Mouse (Mus musculus) embryonic facial prominence, embryonic 10.5 days (tissue): ENCODE results near the gene Dock8. TPM values are rescaled to one million over a fixed set of nuclear protein-coding genes. Genes with fewer than 3 reads are reported as not detected.

Experiments
- DNase-seq: peaks from one replicate; pipeline ENCODE4 v3.0.0-alpha.2; 2017; ENCODE audit warnings: low spot score
- H3K27ac ChIP-seq: fragments of 300-500 bp; sonication (generic); replicated peaks from 2 replicates; pipeline ENCODE4 v1.5.1; 2016; ENCODE audit warnings: mild to moderate bottlenecking
- H3K27me3 ChIP-seq: fragments of 300-500 bp; sonication (generic); replicated peaks from 2 replicates; pipeline ENCODE4 v1.6.1; 2016; ENCODE audit warnings: low read depth, mild to moderate bottlenecking; ENCODE audit not compliant: poor library complexity, severe bottlenecking
- H3K36me3 ChIP-seq: fragments of 300-500 bp; sonication (generic); replicated peaks from 2 replicates; pipeline ENCODE4 v1.6.1; 2016; ENCODE audit warnings: mild to moderate bottlenecking, moderate library complexity
- H3K4me1 ChIP-seq: fragments of 300-500 bp; sonication (generic); 2 replicates; pipeline ENCODE4 v1.6.1; 2016
- H3K4me3 ChIP-seq: fragments of 300-500 bp; sonication (generic); 2 replicates; pipeline ENCODE4 v1.5.1; 2016; ENCODE audit warnings: mild to moderate bottlenecking, moderate library complexity
- H3K9me3 ChIP-seq: fragments of 300-500 bp; sonication (generic); 2 replicates; pipeline ENCODE4 v1.6.1; 2016; ENCODE audit warnings: mild to moderate bottlenecking
- WGBS: fragments of 180-500 bp; shearing (Covaris S2); methylation state at CpG from one replicate; pipeline ENCODE4 v1.1.7; 2016; 5-methylcytosine and 5-hydroxymethylcytosine counted together
- polyA plus RNA-seq: library from polyadenylated mRNA; unstranded; fragments of >200 nt; fragmentation: Nextera tagmentation; extraction: Ambion mirVana; gene quantifications from 2 replicates; pipeline ENCODE4 v1.2.1, GENCODE M21; 2016

Gene Dock8
- polyA plus RNA-seq, 1 experiment from 2014 or later, result 2.3 TPM

GRCm38 (mm10) chr19:25053152-25053551 is 53.8 kb downstream of the Dock8 start:
- H3K4me3 ChIP-seq, result no peak overlapping the region
- H3K36me3 ChIP-seq, result no peaks in the 10 kb centered on the region
- DNase-seq, result no peak
- no peak overlapping the region for H3K27ac ChIP-seq
- WGBS, result 82% methylated on average over 7 of the region's 7 CpGs
- no peaks in the 10 kb centered on the region for H3K27me3 ChIP-seq
- no peaks in the 10 kb centered on the region for H3K4me1 ChIP-seq
- no peaks in the 10 kb centered on the region for H3K9me3 ChIP-seq

- DNase-seq, result no peak
- 89% methylated on average over 7 of the region's 7 CpGs for WGBS
Measured at GRCm38 (mm10) chr19:25055025-25055424, 55.7 kb downstream of the Dock8 start.

GRCm38 (mm10) chr19:25055559-25055958 is 56.2 kb downstream of the Dock8 start:
- no peak for DNase-seq
- Histone ChIP-seq H3K4me3 (no peak overlapping the region), H3K27ac (no peak overlapping the region), H3K27me3 (no peaks in the 10 kb centered on the region), H3K4me1 (peaks cover 8% of the 10 kb centered on the region), H3K9me3 (no peaks in the 10 kb centered on the region), H3K36me3 (no peaks in the 10 kb centered on the region)
- 92% methylated on average over 7 of the region's 7 CpGs for WGBS

More at GRCm38 (mm10) chr19:25055025-25055424, 55.7 kb downstream of the Dock8 start:
- Histone ChIP-seq H3K4me3 (no peak overlapping the region), H3K4me1 (peaks cover 3% of the 10 kb centered on the region), H3K36me3 (no peaks in the 10 kb centered on the region), H3K27ac (no peak overlapping the region), H3K9me3 (no peaks in the 10 kb centered on the region), H3K27me3 (no peaks in the 10 kb centered on the region)

GRCm38 (mm10) chr19:25056224-25056623 is 56.9 kb downstream of the Dock8 start:
- Histone ChIP-seq H3K27ac (no peak overlapping the region), H3K27me3 (no peaks in the 10 kb centered on the region), H3K4me3 (no peak overlapping the region), H3K36me3 (no peaks in the 10 kb centered on the region), H3K9me3 (no peaks in the 10 kb centered on the region), H3K4me1 (peaks cover 15% of the 10 kb centered on the region)
- 92% methylated on average over 10 of the region's 10 CpGs for whole genome bisulfite sequencing
- no peak for DNase-seq

- WGBS, result 95% methylated on average over 8 of the region's 8 CpGs
- no peaks in the 10 kb centered on the region for H3K27me3 ChIP-seq
- H3K27ac ChIP-seq, result no peak overlapping the region
- no peaks in the 10 kb centered on the region for H3K9me3 ChIP-seq
- no peak for DNase-seq
- H3K36me3 ChIP-seq, result no peaks in the 10 kb centered on the region
- H3K4me1 ChIP-seq, result peaks cover 17% of the 10 kb centered on the region
- no peak overlapping the region for H3K4me3 ChIP-seq
Measured at GRCm38 (mm10) chr19:25057826-25058225, 58.5 kb downstream of the Dock8 start.

GRCm38 (mm10) chr19:25059847-25060364 is 60.6 kb downstream of the Dock8 start:
- H3K9me3 ChIP-seq, result no peaks in the 10 kb centered on the region
- 46% methylated on average over 7 of the region's 7 CpGs for WGBS
- no peaks in the 10 kb centered on the region for H3K27me3 ChIP-seq
- peak; percentile 19 for DNase-seq
- H3K36me3 ChIP-seq, result no peaks in the 10 kb centered on the region
- peaks cover 17% of the 10 kb centered on the region for H3K4me1 ChIP-seq
- peak overlapping the region; percentile 31 for H3K4me3 ChIP-seq
- H3K27ac ChIP-seq, result peak overlapping the region; percentile 32; the same call in 1 of the 2 replicates

GRCm38 (mm10) chr19:25060375-25060774 is 61.0 kb downstream of the Dock8 start:
- DNase-seq, result peak; percentile 23
- peak overlapping the region; percentile 32; the same call in 1 of the 2 replicates for H3K27ac ChIP-seq
- WGBS, result 21% methylated on average over 9 of the region's 9 CpGs

GRCm38 (mm10) chr19:25062188-25062856 is 63.0 kb downstream of the Dock8 start:
- Histone ChIP-seq H3K36me3 (no peaks in the 10 kb centered on the region), H3K9me3 (no peaks in the 10 kb centered on the region), H3K4me1 (peaks cover 17% of the 10 kb centered on the region), H3K27me3 (no peaks in the 10 kb centered on the region), H3K4me3 (no peak overlapping the region), H3K27ac (no peak overlapping the region)
- no peak for DNase-seq
- 89% methylated on average over 9 of the region's 9 CpGs for WGBS

More at GRCm38 (mm10) chr19:25060375-25060774, 61.0 kb downstream of the Dock8 start:
- H3K4me3 ChIP-seq, result peak overlapping the region; percentile 31
- peaks cover 17% of the 10 kb centered on the region for H3K4me1 ChIP-seq
- H3K9me3 ChIP-seq, result no peaks in the 10 kb centered on the region
- H3K36me3 ChIP-seq, result no peaks in the 10 kb centered on the region
- no peaks in the 10 kb centered on the region for H3K27me3 ChIP-seq

- Histone ChIP-seq H3K36me3 (no peaks in the 10 kb centered on the region), H3K27ac (no peak overlapping the region), H3K27me3 (no peaks in the 10 kb centered on the region), H3K4me3 (no peak overlapping the region), H3K4me1 (peaks cover 17% of the 10 kb centered on the region), H3K9me3 (no peaks in the 10 kb centered on the region)
- no peak for DNase-seq
- whole genome bisulfite sequencing, result 87% methylated on average over 2 of the region's 2 CpGs
Measured at GRCm38 (mm10) chr19:25062857-25063240, 63.5 kb downstream of the Dock8 start.

GRCm38 (mm10) chr19:25066229-25066628 is 66.9 kb downstream of the Dock8 start:
- Histone ChIP-seq H3K36me3 (no peaks in the 10 kb centered on the region), H3K9me3 (no peaks in the 10 kb centered on the region), H3K4me3 (no peak overlapping the region), H3K4me1 (peaks cover 1% of the 10 kb centered on the region; the same call in 1 of the 2 replicates), H3K27ac (no peak overlapping the region), H3K27me3 (no peaks in the 10 kb centered on the region)
- DNase-seq, result no peak
- WGBS, result 86% methylated on average over 9 of the region's 9 CpGs

GRCm38 (mm10) chr19:25068518-25068917 is 69.2 kb downstream of the Dock8 start:
- WGBS, result 80% methylated on average over 8 of the region's 8 CpGs
- H3K27me3 ChIP-seq, result no peaks in the 10 kb centered on the region

GRCm38 (mm10) chr19:25072521-25072920 is 73.2 kb downstream of the Dock8 start:
- no peaks in the 10 kb centered on the region for H3K9me3 ChIP-seq
- no peak for DNase-seq
- no peaks in the 10 kb centered on the region for H3K36me3 ChIP-seq
- H3K4me1 ChIP-seq, result no peaks in the 10 kb centered on the region
- H3K4me3 ChIP-seq, result no peak overlapping the region
- no peaks in the 10 kb centered on the region for H3K27me3 ChIP-seq
- 91% methylated on average over 9 of the region's 9 CpGs for WGBS
- no peak overlapping the region for H3K27ac ChIP-seq

More at GRCm38 (mm10) chr19:25068518-25068917, 69.2 kb downstream of the Dock8 start:
- Histone ChIP-seq H3K4me1 (no peaks in the 10 kb centered on the region), H3K9me3 (no peaks in the 10 kb centered on the region), H3K27ac (no peak overlapping the region), H3K36me3 (no peaks in the 10 kb centered on the region), H3K4me3 (no peak overlapping the region)
- DNase-seq, result no peak

GRCm38 (mm10) chr19:25074741-25075140 is 75.4 kb downstream of the Dock8 start:
- no peaks in the 10 kb centered on the region for H3K4me1 ChIP-seq
- no peaks in the 10 kb centered on the region for H3K9me3 ChIP-seq
- WGBS, result 82% methylated on average over 6 of the region's 6 CpGs
- H3K36me3 ChIP-seq, result no peaks in the 10 kb centered on the region
- DNase-seq, result no peak
- H3K27ac ChIP-seq, result no peak overlapping the region
- H3K4me3 ChIP-seq, result no peak overlapping the region
- no peaks in the 10 kb centered on the region for H3K27me3 ChIP-seq
